Mouse (Mus musculus) cerebellum, adult 11-12 months (tissue): ENCODE measurements around the gene Specc1.
A peak's percentile ranks its signal among the peaks of the same experiment; 100 is the strongest.

Source experiments
- DNase-seq: peaks from one replicate; pipeline ENCODE4 v3.0.0; 2022

Gene Specc1

GRCm38 (mm10) chr11:62193116-62193515, 236.6 kb downstream of the Specc1 start:
- no peak for DNase-seq

DNA sequence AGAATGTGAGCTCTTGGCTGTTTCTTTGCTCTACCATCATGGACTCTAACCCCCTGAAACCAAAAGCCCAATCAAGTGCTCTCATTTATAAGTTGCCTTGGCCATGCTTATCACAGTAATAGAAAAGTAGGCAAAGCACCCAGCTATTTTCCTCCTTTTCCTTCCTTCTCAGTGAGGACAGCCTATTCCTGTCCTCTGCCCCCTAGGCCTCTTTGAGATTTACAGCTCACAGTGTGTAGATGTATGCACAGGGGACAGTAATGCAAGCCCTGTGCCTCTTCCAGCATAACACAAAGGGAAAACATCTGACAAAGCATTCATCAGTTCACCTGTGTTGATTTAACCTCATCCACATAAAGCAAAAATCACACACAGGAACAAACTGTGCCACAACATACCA, 237.7 kb downstream of the Specc1 start:
- DNase-seq = no peak

DNA sequence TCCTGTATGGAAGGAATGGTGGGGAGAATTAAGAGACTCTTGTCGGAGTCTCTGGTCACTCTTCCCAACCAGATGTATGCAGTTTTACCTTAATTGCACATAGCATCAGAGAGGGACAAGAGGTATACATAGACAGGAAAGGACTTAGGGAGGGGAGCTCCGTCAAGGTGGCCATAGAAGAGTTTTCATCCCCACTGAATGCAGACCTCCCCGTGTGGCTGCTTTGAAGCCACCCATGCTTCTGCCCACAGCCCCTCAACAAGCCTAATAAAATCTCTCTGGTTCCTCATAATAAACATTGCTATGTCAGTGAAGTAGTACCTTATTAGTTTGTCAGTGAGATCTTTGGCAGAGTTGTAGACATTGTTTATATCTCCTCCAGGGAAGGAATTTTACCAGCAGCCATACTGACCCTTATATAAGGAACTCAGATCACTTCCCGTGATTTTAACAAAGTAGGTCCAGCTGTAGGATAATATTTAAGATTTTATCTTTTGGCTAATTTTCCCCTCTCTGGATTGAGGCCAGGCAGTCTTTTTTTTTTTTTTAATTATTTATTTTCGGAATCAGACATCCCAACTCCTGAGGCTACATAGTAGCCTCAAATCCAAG, 244.4 kb downstream of the Specc1 start:
- no peak for DNase-seq

DNA sequence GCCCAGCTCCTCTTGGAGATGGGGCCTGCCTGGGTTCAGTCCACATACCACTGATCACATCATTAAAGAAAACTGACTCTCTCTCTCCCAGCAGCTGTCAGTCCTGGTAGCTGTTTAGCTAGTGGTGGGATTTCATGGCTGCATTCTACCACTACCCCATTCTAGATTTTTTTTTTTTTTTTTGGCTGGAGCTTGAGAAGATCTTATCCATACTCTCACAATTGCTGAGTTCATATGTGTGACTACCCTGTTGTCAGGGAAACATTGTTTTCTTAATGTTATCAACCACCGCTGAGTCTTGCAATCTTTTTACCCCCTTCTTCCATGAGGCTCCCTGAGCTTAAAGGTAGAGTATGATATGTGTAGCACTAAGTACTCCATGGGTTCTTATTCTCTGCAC, 246.1 kb downstream of the Specc1 start:
- DNase-seq = no peak

- DNase-seq = no peak
Measured at GRCm38 (mm10) chr11:62209111-62209510, 252.5 kb downstream of the Specc1 start.

DNA sequence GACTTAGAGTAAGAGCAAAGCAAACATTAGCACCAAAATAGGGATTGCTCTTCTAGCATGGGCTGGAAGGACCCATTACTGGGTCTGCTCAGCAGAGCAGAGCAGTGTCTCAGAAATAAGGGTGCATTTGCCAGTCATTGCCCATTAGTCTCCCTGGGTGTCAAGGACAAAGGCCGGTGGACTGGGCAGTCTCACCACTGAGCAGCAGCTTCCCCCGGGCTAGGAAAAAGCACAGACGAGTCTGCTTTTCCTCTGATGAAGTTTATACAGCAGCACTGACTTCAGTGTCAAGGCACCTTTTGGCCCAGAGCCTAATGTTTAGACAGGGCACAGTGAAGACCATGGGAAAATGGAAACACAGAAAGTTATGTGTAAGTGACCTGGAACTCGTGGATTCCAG, 253.3 kb downstream of the Specc1 start:
- no peak for DNase-seq

DNA sequence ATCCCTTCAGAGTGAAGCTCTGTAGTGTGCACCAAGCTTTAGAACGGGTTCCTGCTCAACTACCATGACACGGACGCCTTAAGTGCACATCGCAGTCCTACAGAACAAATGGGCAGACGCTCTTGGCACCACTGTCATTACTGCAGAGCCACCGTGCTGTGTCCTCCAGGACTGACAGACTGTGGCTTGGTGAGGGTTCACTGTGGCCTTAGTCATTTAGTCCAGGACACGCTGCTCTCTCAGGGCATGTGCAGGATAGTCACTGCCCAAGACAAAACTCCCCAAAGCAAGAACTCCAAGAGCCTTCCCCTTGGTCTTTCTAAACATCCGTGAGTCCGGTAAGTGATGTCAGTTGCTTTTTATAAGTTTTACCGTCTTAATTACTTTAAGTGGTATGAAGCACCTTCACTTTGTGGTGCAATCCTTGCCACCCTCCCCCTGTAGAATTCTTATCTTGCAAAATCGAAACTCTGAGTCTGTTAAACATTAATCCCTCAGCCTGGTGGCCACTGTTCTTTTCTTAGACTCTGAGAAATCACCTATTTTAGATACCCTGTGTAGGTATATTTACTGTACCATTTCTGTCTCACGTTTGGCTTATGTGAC, 256.9 kb downstream of the Specc1 start:
- peak; percentile 33 for DNase-seq

DNA sequence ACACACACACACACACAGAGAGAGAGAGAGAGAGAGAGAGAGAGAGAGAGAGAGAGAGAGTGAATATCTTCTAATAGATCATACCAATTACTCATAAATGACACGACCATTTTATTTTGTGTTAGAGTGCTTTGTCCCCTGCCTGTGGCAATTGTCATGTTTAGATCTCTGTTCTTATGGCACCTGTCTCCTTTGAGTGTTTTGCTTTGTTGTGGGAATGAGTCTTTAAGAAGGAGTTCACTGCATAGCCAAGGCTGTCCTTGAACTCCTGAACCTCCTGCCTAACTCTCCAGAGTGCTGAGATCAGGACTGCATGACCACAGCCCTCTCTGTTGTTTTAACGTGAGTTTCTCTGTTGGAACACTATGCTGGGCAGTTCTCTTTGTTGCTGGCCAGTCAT, 258.5 kb downstream of the Specc1 start:
- DNase-seq = no peak

DNA sequence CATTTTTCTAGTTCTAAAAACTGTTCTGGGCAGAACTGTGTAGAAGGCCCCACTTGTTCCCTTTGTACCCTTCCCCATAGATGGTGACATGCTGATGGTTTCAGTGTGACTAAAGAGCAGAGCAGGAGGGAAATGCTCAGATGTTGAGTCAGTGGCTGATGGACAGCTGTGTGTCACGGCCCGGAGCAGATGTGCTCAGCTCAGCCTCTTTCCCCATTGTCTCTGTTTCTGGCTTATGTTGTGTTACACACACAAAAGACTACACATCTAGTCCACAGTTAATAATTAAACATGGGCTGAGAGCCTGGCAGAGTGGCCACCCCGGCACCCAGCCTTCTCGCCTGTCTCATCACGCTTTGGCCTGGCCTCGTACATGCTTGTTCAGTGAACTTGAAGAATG, 261.2 kb downstream of the Specc1 start:
- no peak for DNase-seq

GRCm38 (mm10) chr11:62220756-62221510, 264.4 kb downstream of the Specc1 start:
- no peak for DNase-seq

DNA sequence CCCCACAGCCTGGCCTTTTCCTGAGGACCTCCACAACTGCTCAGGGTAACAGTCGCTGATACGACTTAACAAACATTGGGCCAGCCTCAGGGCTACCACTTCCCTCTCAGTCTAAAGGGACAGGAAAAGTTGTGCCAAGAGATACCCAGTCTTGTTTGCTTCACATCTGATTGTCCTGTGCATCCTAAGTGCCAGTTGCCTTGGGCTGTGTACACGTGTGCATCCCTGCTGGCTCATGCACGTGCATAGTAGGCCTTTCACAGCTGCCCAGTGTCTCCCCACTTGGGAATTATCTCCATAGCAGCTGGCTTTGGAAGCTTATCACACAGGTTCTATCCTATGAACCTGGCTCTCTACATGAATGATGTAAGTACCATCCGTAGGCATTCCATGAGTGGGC, 266.9 kb downstream of the Specc1 start:
- no peak for DNase-seq

DNA sequence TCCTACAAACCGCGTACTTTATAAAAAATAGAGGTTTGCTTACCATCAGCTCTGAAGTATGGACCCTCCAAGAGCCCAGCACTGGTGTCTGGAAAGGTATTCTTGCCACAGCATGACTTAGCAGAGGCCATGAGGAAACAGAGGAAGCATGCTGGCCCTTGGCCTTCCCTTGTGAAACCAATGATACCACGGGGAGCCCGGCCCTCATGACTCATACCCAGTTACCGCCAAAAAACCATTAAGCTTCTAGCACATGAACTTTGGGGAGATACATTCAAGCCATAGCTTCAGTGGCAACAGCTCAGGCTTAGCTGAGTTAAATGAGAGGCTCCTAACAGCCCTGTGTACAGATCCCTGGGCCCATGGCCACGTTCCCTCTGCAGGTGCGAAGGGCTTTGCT, 267.4 kb downstream of the Specc1 start:
- DNase-seq = peak; percentile 19

- no peak for DNase-seq
Measured at GRCm38 (mm10) chr11:62224797-62225196, 268.2 kb downstream of the Specc1 start.

DNA sequence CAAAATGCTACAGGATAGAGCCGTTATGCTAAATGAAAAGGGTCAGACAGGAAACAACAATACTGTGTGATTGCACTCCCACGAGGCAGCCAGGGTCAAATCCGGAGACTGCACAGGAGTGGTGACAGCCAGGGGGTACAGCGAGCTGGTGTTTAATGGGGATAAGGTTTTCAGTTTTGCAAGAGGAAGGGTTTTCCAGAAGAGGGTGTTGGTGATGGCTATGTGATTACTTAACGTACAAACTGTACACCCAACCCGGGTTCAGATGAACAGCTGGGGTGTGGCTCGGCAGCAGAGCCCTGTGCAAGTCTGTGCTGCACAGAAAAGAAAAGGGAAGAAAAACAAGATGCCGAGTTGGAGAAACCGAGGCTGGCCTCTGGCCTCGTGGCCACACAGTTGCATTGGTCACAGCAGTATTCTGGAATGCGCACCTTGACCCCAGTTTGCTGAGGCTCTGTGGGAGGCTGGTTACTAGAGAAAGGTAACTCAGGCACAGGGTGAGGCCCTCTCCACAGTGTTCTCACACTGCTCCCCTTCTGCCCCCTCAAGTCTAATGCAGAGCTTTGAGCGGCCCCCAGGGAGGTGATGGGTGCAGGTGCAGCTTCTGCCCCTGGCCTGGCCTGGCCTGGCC, 284.2 kb downstream of the Specc1 start:
- DNase-seq = no peak

DNA sequence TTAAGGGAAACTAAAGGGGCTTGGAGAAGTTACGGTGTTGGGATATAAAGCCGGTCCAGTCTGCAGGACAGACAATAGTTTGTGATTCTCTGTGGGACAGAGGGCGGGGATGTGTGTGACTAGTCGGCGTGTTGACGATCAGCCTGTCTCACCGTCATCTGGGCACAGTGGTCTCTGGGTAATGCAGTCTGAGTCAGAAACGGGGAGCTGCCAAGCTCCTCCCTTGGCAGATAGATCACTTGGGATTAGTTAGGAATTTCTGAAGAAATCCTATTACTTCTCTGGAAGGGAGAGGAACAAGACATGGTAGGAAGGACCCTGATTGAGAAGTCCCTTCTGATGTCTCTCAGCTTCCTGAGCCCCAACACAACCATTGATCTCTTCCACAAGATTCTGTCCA, 287.3 kb downstream of the Specc1 start:
- no peak for DNase-seq

DNA sequence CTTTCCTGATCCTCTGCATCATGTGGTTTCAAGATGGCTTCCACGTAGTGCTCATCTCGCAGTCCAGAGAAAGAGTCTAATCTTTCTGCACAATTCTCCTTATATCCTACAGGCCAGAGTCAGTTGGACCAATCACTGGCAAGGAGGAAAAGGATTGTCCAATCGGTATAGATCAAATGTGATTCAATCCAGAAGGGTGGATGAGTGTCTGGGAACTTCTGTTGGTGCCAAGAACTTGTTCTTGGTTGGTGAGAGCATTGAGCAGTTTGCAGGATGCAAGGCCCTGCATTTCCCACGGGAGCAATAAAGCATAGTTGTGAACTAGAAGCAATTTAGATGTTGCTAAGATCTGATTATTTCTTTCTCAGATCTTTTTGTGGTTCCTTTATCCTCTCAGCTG, 287.9 kb downstream of the Specc1 start:
- DNase-seq = no peak

DNA sequence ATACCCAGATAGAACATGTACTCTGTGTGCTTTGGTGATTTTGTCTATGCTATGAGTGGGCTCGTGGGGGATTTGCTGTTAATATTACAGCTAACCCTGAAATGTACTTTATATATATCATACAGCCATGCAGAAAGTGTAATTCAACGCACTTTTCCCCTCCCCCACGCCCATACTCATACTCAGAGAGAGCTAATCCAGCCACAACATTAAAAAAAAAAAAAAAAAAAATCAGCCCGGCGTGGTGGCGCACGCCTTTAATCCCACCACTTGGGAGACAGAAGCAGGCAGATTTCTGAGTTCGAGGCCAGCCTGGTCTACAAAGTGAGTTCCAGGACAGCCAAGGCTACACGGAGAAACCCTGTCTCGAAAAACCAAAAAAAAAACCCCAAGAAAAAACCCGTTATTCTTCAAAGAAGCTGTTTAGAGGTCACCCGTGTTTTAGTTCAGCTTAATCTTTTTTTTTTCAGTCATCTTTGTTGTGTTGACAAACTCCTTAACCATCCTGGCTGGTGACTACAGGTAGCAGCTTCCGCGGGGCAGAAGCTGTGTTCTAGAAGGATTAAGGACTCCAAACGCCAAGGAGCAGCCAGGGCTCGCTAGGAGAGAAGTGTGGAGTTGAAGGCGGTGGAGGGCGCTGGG, 291.3 kb downstream of the Specc1 start:
- no peak for DNase-seq

- DNase-seq = peak; percentile 9
Measured at GRCm38 (mm10) chr11:62248401-62249244, 292.1 kb downstream of the Specc1 start, which contains the start of gene Adora2b. Gene Adora2b (plus strand): TSS chr11:62248984.

DNA sequence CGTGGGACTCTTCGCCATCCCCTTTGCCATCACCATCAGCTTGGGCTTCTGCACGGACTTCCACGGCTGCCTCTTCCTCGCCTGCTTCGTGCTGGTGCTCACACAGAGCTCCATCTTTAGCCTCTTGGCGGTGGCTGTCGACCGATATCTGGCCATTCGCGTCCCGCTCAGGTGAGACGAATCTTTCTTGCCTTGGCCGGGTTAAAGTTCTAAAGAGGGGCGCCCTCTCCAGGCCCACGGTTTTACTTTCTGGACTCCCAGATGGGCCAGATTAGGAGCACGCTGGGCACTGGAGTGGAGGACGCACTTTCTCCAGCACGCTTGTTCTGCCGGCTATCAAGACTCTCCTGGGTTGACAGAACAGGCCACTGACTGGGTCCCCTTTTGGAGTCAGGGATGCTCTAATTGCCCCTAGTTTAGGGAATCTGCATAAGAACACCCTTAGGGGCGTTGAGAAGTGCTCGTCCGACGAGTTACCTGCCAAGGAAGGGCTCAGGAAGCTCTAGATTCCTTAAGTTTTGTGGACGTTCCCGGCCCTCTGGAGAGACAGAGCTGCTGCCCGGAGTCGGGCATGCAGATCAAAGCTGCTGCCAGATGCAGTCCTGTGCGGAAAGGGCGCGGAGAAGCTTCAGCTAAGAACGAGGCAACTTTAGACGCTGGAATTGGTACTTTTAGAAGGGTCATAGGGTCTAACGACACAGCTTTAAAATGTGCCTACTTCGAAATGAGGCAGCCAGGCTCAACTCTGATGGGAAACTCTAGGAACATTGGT, 292.9 kb downstream of the Specc1 start:
- peak; percentile 13 for DNase-seq

DNA sequence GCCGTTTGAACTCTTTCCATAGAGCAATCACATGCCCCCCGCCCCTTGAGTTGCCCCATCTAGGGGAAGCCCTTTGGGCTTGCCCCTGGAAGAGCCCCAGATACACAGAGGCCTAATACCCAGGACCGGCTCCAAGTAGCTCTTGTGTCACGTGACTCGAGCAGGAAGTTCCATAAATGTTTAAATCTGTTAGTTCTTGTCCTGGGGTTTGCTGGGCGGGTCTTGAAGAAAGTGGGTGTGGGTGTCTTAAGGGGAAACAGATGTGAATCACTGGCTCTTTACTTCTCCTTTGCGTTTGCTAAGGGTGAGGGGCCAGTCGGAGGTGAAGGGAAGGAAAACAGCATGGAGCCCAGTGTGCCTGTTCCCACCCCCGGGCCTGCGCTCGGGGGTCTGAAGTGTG, 294.5 kb downstream of the Specc1 start:
- DNase-seq = no peak

GRCm38 (mm10) chr11:62253380-62253779, 296.8 kb downstream of the Specc1 start:
- no peak for DNase-seq

GRCm38 (mm10) chr11:62259214-62259613, 302.7 kb downstream of the Specc1 start:
- DNase-seq = no peak
